Mouse (Mus musculus): ENCODE results near the gene Pip5k1a.

DNA sequence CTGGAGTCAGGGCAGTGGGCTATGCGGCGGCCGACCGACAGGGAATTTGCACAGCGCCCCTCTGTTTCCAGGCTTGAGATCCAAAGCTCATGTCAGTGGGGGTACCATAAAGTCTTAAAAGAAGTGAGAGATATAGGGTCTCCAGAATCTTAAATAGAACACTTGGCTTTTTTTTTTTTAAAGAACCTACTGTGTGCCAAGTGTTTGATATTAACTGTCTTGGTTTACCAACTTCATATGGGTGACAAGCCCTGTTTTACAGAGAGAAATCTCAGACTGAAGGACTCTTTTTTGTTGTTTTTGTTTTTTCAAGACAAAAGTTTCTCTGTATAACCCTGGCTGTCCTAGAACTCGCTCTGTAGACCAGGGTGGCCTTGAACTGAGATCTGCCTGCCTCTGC is 34.1 kb upstream of the Pip5k1a start:
- no peak for TF ChIP-seq POLR2A (IDR thresholded peaks at IDR 0.05; ENCODE audit: borderline replicate concordance, extremely low read depth, low read depth, low read length)
- no peak for TF ChIP-seq CTCF (IDR thresholded peaks at IDR 0.05; ENCODE audit: insufficient read depth, low read length)
